Mouse (Mus musculus) embryonic facial prominence, embryonic 13.5 days (tissue): ENCODE results near the gene Gpr1. TPM values are rescaled to one million over a fixed set of nuclear protein-coding genes. Genes with fewer than 3 reads are reported as not detected.

Source experiments
- ATAC-seq: fragments of 200-750 bp; cut with Nextera tagmentation; 2 replicates; pipeline ENCODE4 v1.8.0; 2017; ENCODE audit warnings: low read depth; ENCODE audit not compliant: insufficient number of reproducible peaks, insufficient read depth, low FRiP score, low TSS enrichment
- H3K27ac ChIP-seq: fragments of 300-500 bp; sonication (generic); 2 replicates; pipeline ENCODE4 v1.5.1; 2015; ENCODE audit warnings: moderate library complexity, mild to moderate bottlenecking, inconsistent platforms
- H3K27me3 ChIP-seq: fragments of 300-500 bp; sonication (generic); 2 replicates; pipeline ENCODE4 v1.6.1; 2015; ENCODE audit warnings: mild to moderate bottlenecking, inconsistent platforms
- H3K36me3 ChIP-seq: fragments of 300-500 bp; sonication (generic); 2 replicates; pipeline ENCODE4 v1.6.1; 2015; ENCODE audit warnings: mild to moderate bottlenecking, inconsistent platforms
- H3K4me1 ChIP-seq: fragments of 300-500 bp; sonication (generic); 2 replicates; pipeline ENCODE4 v1.6.1; 2015; ENCODE audit warnings: inconsistent platforms
- H3K4me2 ChIP-seq: fragments of 300-500 bp; sonication (generic); 2 replicates; pipeline ENCODE4 v1.6.1; 2015; ENCODE audit warnings: moderate library complexity, mild to moderate bottlenecking, inconsistent platforms
- H3K4me3 ChIP-seq: fragments of 300-500 bp; sonication (generic); 2 replicates; pipeline ENCODE4 v1.5.1; 2015; ENCODE audit warnings: mild to moderate bottlenecking, inconsistent platforms
- H3K9ac ChIP-seq: fragments of 300-500 bp; sonication (generic); 2 replicates; pipeline ENCODE4 v1.6.1; 2015; ENCODE audit warnings: mild to moderate bottlenecking, inconsistent platforms
- H3K9me3 ChIP-seq: fragments of 300-500 bp; sonication (generic); 2 replicates; pipeline ENCODE4 v1.6.1; 2016; ENCODE audit warnings: inconsistent platforms
- WGBS: fragments of 180-500 bp; shearing (Covaris S2); methylation state at CpG from one replicate; pipeline ENCODE4 v1.1.7; 2015; ENCODE audit warnings: mixed read lengths; 5-methylcytosine and 5-hydroxymethylcytosine counted together
- polyA plus RNA-seq: library from polyadenylated mRNA; unstranded; fragments of >200 nt; fragmentation: Nextera tagmentation; extraction: Ambion mirVana; gene quantifications from 2 replicates; pipeline ENCODE4 v1.2.1, GENCODE M21; 2015

Gene Gpr1
- polyA plus RNA-seq, 1 experiment from 2014 or later, result not detected

DNA sequence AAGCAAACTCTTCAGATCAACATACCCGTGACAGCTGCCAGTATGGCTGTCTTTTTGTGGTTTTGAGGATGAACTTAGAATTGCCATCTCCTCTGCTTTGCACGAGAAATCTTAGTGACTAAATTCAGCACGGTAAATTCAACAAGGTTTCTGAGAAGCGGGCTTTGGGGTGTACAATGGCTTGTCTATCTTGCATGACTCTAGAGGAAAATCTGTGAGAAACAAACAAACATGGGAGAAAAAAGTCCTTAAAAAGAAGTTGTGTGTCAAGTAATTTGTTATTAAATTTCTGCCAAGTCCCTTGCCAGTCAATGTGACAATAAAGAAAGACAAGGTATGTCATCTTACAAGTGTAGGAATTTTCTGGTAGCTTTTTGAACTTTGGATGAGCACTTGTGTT is 34.9 kb upstream of the Gpr1 start:
- 44% methylated on average over 4 of the region's 4 CpGs for WGBS
- Histone ChIP-seq H3K4me2 (no peak overlapping the region), H3K9me3 (no peaks in the 10 kb centered on the region), H3K27me3 (peaks cover 89% of the 10 kb centered on the region), H3K9ac (no peak overlapping the region), H3K27ac (no peak overlapping the region), H3K36me3 (no peaks in the 10 kb centered on the region), H3K4me3 (no peak overlapping the region), H3K4me1 (0 out of 2 replicates have a peak, but pooled peaks cover 8% of the 10 kb centered on the region)
- no peak for ATAC-seq

DNA sequence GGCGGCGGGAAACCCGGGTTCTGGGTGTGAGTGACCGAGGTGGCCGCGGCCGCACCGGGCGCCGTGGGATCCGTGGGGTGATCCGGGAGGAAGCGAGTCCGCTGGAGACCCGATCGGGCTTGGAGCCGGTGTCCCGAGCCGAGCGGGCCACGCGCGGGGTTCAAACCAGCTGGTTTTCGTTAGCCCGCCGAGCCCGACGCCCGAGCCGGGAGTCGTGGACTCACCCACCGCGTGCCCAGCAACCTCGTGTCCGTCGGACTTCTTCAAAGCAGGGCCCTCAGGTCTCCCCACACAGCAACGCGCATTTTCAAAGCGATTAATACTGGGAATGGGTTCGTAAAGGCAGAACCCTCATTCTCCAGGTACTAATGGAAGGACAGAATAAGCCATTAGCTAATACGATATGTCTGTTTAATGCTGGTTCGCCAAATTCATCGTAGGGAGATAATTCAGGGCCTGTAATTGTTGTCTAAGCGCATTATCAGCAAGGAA is 34.1 kb upstream of the Gpr1 start:
- no peak for ATAC-seq
- Histone ChIP-seq H3K27ac (no peak overlapping the region), H3K4me2 (peak overlapping the region; percentile 62), H3K9ac (peak overlapping the region; percentile 53), H3K36me3 (no peaks in the 10 kb centered on the region), H3K27me3 (peaks cover 83% of the 10 kb centered on the region), H3K4me1 (0 out of 2 replicates have a peak, but pooled peaks cover 8% of the 10 kb centered on the region), H3K9me3 (no peaks in the 10 kb centered on the region), H3K4me3 (peak overlapping the region; percentile 39)
- 2% methylated on average over 44 of the region's 44 CpGs for WGBS

DNA sequence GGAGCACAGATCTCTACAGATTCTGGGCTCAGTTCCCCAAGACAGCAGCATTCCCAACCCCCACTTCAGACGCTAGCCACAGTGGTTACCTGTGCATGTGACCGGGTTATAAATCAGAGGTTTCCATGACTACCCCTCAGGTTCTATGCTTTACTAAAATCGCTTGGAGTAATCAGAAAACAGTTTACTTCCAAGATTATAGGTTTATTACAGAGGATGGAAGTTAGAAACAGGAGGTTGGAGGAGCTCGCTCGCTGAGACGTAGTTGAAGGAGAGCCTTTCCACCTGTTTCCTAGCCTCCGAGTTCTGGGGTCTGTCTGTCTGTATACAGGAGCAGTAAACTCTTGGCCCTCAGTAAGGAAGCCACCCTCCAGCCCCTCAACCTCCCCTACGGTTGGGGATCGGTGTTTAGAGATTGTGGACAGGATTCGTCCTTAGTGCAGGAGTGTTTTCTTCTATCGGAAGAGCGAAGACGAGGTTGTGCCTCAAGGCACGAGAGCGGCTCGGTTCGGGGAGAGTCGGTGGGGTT is 33.6 kb upstream of the Gpr1 start:
- 0 out of 2 replicates have a peak, but pooled peaks cover 8% of the 10 kb centered on the region for H3K4me1 ChIP-seq
- H3K9me3 ChIP-seq, result no peaks in the 10 kb centered on the region
- H3K27me3 ChIP-seq, result peaks cover 80% of the 10 kb centered on the region
- no peak for ATAC-seq
- WGBS, result 1% methylated on average over 18 of the region's 18 CpGs
- peak overlapping the region; percentile 53 for H3K9ac ChIP-seq
- H3K4me3 ChIP-seq, result peak overlapping the region; percentile 39
- no peaks in the 10 kb centered on the region for H3K36me3 ChIP-seq
- no peak overlapping the region for H3K27ac ChIP-seq
- peak overlapping the region; percentile 62 for H3K4me2 ChIP-seq

DNA sequence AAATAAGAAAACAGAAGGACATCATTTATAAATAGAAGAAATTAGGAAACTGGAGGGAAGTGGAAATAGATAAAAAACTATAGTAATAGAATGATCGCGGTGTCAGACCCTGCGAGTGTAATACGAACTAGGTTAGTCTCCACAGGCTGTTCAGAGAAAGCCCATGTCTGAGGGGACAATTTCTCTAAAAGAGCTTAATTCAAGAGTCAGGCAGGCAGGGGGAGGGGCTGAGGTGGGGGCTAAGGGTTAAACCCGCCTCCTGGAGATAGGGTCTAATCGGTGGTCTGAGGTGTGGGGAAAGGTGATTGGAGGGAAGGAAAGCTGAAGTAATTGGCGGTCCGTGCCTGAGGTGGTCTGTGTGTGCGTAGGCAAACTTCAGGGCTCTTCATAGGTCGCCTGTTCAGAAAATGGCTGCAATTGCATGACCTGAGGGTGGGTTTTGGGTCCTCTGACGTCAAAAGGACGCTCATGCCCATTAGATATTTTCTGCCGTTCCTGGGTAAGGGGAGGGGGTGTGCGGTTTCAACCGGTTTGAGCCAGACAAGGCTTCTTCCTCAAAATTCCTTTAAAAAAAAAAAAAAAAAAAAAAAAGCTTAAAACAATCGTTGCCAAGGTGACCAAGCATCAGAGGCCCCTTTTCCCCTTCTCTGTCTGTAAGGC is 32.6 kb upstream of the Gpr1 start:
- Histone ChIP-seq H3K4me2 (peak overlapping the region; percentile 62), H3K9ac (no peak overlapping the region), H3K4me1 (0 out of 2 replicates have a peak, but pooled peaks cover 8% of the 10 kb centered on the region), H3K36me3 (no peaks in the 10 kb centered on the region), H3K4me3 (peak overlapping the region; percentile 22), H3K27me3 (peaks cover 71% of the 10 kb centered on the region), H3K27ac (no peak overlapping the region), H3K9me3 (no peaks in the 10 kb centered on the region)
- ATAC-seq, result no peak
- WGBS, result 1% methylated on average over 16 of the region's 16 CpGs

DNA sequence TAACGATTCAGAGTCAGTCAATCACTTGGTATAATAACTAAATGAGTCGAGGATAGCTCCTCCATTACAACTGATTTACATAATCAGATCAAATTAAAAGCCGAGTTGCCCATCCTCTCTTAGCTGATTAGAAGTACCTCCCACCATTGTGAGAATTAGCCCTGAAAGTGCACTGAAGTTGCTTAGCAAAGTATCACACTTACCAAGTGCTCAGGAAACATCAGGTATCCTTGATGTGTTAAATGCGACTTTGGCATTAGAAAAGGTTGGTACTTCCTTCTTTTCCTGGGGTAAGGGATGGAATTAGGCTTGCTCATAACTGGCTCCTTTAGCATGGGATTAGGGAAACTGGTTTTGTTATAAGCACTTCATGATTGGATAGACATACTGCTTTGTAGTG is 29.5 kb upstream of the Gpr1 start:
- 60% methylated on average over 4 of the region's 4 CpGs for WGBS
- Histone ChIP-seq H3K36me3 (no peaks in the 10 kb centered on the region), H3K27ac (no peak overlapping the region), H3K4me1 (0 out of 2 replicates have a peak, but pooled peaks cover 8% of the 10 kb centered on the region), H3K9ac (no peak overlapping the region), H3K27me3 (peaks cover 42% of the 10 kb centered on the region), H3K9me3 (no peaks in the 10 kb centered on the region), H3K4me2 (no peak overlapping the region), H3K4me3 (no peak overlapping the region)
- no peak for ATAC-seq

DNA sequence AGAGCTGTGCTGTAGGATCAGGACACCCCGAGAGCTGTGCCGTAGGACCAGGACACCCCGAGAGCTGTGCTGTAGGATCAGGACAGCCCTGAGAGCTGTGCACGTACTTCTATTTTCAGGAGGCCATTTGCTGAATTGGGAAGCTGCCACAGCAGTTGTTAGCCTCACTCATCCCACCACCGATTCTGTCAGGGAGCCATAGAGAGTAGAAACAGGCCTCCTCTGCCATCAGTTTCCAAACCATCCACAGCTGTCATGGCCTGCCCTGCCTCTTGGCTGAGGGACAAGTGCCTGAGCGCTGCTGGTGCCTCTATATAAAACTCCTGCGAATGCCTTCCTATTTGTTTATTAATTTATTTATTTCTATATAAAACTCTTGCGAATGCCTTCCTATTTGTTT is 25.4 kb upstream of the Gpr1 start:
- Histone ChIP-seq H3K27me3 (peaks cover 4% of the 10 kb centered on the region; the same call in 1 of the 2 replicates), H3K27ac (no peak overlapping the region), H3K4me3 (no peak overlapping the region), H3K36me3 (no peaks in the 10 kb centered on the region), H3K4me2 (no peak overlapping the region), H3K9me3 (no peaks in the 10 kb centered on the region), H3K4me1 (no peaks in the 10 kb centered on the region), H3K9ac (no peak overlapping the region)
- 87% methylated on average over 8 of the region's 8 CpGs for WGBS
- ATAC-seq, result no peak

DNA sequence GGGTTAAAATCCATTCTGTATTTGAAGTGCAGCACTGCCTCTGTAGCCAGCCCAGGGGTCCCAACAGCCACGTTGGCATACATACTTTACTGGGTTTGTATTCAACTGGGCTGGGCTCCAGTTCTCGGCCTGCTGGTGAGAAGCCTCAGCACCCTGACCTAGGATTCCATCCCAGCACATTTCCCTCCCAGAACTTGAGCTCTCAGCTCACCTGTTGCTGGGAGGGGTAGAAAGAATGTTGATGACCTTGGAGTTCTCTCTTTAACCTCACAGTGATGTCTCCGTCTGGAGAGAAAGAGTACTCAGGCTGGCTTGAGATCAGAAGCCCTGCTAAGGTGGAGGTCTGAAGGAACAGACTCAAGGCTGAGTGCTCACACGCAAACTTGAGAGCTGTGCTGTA is 25.0 kb upstream of the Gpr1 start:
- H3K9me3 ChIP-seq, result no peaks in the 10 kb centered on the region
- no peak overlapping the region for H3K4me3 ChIP-seq
- 0 out of 2 replicates have a peak, but pooled peaks cover 4% of the 10 kb centered on the region for H3K27me3 ChIP-seq
- no peak overlapping the region for H3K4me2 ChIP-seq
- H3K36me3 ChIP-seq, result no peaks in the 10 kb centered on the region
- H3K9ac ChIP-seq, result no peak overlapping the region
- no peak for ATAC-seq
- no peak overlapping the region for H3K27ac ChIP-seq
- 64% methylated on average over 4 of the region's 4 CpGs for WGBS
- H3K4me1 ChIP-seq, result no peaks in the 10 kb centered on the region

DNA sequence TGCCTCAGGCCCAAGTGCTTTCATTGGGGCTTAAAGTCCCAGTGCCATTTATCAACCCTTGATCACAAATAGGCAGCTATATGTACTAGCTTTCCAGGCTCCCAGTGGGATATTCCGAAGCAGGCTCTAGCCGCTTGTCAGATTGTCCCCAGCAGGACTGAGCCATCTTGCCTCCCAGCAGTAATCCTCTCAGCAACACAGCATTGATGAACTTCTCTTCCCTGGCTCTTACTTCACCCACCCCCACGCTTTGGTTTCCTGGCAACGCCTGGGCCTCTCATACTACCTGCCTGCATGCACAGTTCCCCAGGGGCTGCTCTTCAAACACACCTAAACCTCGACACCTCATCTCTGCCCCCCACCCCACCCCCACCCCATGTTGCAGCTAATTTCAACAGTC is 23.0 kb upstream of the Gpr1 start:
- WGBS, result 20% methylated on average over 5 of the region's 5 CpGs
- ATAC-seq, result no peak
- H3K9ac ChIP-seq, result no peak overlapping the region
- H3K36me3 ChIP-seq, result no peaks in the 10 kb centered on the region
- H3K4me3 ChIP-seq, result no peak overlapping the region
- no peak overlapping the region for H3K27ac ChIP-seq
- H3K4me1 ChIP-seq, result no peaks in the 10 kb centered on the region
- no peaks in the 10 kb centered on the region for H3K9me3 ChIP-seq
- no peak overlapping the region for H3K4me2 ChIP-seq
- no peaks in the 10 kb centered on the region for H3K27me3 ChIP-seq

DNA sequence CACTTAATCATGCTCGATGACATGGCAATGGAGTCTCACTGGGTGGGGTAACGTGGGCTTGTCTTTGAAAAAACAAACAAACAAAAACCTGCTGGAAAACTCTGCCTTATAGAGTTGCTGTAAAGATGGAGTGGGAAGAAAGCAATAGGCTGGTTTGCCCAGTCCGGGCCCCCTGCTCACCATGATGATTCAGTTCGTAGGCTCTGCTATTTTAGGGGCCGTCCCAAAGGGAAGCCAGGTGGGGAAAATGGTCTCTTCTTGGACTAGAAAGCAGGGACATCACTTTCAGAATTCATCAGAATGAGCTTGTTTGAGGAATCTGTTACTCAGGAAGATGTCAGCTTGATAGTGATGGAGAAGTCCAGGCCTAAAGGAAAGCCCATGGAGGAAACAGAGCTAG is 12.9 kb upstream of the Gpr1 start:
- WGBS, result 67% methylated on average over 5 of the region's 5 CpGs
- ATAC-seq, result no peak
- H3K4me1 ChIP-seq, result 0 out of 2 replicates have a peak, but pooled peaks cover 8% of the 10 kb centered on the region

DNA sequence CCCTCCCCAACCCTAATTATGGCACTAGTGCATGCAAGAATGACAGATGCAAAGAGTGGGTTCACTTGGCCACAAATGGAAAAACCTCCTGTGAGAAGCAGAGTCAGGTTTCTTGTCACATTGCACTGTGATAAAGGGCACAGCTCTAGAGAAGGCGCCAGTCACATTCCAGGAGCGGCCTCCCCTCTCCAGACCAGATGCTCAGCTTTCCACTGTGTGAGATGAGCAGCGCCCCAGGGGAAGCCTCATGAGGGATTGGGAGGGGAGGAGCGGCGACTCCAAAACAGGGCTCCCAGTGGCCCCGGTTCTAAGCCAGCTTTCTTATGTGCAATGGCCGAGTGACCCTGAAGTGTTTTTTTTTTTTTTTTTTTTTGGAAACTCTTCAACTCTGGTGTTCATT is 11.5 kb upstream of the Gpr1 start:
- no peak for ATAC-seq
- H3K27me3 ChIP-seq, result no peaks in the 10 kb centered on the region
- no peak overlapping the region for H3K9ac ChIP-seq
- 3% methylated on average over 7 of the region's 7 CpGs for WGBS
- H3K4me3 ChIP-seq, result no peak overlapping the region
- H3K9me3 ChIP-seq, result no peaks in the 10 kb centered on the region
- H3K4me2 ChIP-seq, result no peak overlapping the region
- H3K4me1 ChIP-seq, result 0 out of 2 replicates have a peak, but pooled peaks cover 8% of the 10 kb centered on the region
- H3K36me3 ChIP-seq, result no peaks in the 10 kb centered on the region
- H3K27ac ChIP-seq, result no peak overlapping the region

More for the DNA sequence above, 12.9 kb upstream of the Gpr1 start:
- Histone ChIP-seq H3K27me3 (no peaks in the 10 kb centered on the region), H3K27ac (no peak overlapping the region), H3K9me3 (no peaks in the 10 kb centered on the region), H3K4me2 (no peak overlapping the region), H3K9ac (no peak overlapping the region), H3K36me3 (no peaks in the 10 kb centered on the region), H3K4me3 (no peak overlapping the region)

DNA sequence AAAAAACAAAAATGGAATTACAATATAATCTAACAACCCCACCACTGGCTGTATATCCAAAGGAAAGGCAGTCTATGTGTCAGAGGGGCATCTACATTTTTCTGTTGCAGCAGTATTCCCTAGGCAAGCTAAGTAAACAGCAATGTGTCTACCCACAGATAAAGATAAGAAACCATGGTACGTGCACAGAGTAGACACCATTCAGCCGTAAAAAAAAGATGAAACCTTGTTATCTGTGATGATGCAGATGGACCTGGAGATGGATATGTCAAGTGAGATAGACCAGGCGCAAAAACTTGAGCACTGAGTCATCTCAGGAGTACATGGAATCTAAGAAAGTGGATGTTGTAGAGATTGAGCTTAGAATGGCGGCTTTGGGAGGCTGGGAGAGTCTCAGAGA is 10.7 kb upstream of the Gpr1 start:
- no peak for ATAC-seq
- H3K36me3 ChIP-seq, result no peaks in the 10 kb centered on the region
- no peak overlapping the region for H3K4me3 ChIP-seq
- H3K27ac ChIP-seq, result no peak overlapping the region
- H3K4me1 ChIP-seq, result 0 out of 2 replicates have a peak, but pooled peaks cover 8% of the 10 kb centered on the region
- H3K27me3 ChIP-seq, result no peaks in the 10 kb centered on the region
- no peaks in the 10 kb centered on the region for H3K9me3 ChIP-seq
- WGBS, result 83% methylated on average over 4 of the region's 4 CpGs
- no peak overlapping the region for H3K9ac ChIP-seq
- no peak overlapping the region for H3K4me2 ChIP-seq

DNA sequence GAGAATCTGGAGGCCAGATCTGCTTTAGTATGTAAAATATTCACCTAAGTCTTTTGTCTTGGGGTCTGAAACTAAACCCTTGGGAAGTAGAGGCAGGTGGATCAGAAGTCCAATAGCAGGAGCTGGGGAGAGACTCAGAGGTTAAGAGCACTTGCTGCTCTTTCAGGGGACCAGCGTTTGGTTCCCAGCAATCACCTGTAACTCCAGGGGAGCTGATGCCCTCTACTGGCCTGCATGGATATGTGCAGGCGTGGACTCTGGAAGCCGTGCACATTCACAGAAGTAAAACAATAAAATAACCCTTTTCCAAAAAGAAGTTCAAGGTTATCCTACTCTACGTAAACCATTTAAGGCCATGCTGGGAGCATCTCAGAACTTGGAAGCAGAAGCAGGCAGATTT is 4.9 kb upstream of the Gpr1 start:
- no peak for ATAC-seq
- whole genome bisulfite sequencing, result 96% methylated on average over 4 of the region's 4 CpGs
- peaks cover 8% of the 10 kb centered on the region for H3K4me1 ChIP-seq
- H3K36me3 ChIP-seq, result no peaks in the 10 kb centered on the region
- 0 out of 2 replicates have a peak, but pooled peaks cover 8% of the 10 kb centered on the region for H3K27me3 ChIP-seq
- no peak overlapping the region for H3K27ac ChIP-seq
- H3K4me3 ChIP-seq, result no peak overlapping the region
- H3K9me3 ChIP-seq, result no peaks in the 10 kb centered on the region
- H3K4me2 ChIP-seq, result no peak overlapping the region
- no peak overlapping the region for H3K9ac ChIP-seq
